Mouse (Mus musculus) c-Kit-positive CD71-positive TER-119-positive erythroid progenitor cells, embryonic 14.5 days (primary cell): Measurements from ENCODE around the gene Agap1.

Experiments used
- DNase-seq: peaks from one replicate; pipeline ENCODE4 v3.0.0-alpha.2; 2013; ENCODE audit warnings: low spot score

The Agap1 gene

GRCm38 (mm10) chr1:89849151-89849860 lies 394.7 kb downstream of the Agap1 start:
- no peak for DNase-seq

- no peak for DNase-seq
These were observed 395.2 kb downstream of the Agap1 start for GRCm38 (mm10) chr1:89849861-89850230.

- DNase-seq = no peak
These were observed 396.2 kb downstream of the Agap1 start for GRCm38 (mm10) chr1:89850681-89851414.

GRCm38 (mm10) chr1:89859182-89859581 lies 404.6 kb downstream of the Agap1 start:
- DNase-seq = no peak

- DNase-seq = no peak
These were observed 405.6 kb downstream of the Agap1 start for GRCm38 (mm10) chr1:89860017-89860730.

GRCm38 (mm10) chr1:89865787-89866186 lies 411.2 kb downstream of the Agap1 start:
- no peak for DNase-seq

DNA sequence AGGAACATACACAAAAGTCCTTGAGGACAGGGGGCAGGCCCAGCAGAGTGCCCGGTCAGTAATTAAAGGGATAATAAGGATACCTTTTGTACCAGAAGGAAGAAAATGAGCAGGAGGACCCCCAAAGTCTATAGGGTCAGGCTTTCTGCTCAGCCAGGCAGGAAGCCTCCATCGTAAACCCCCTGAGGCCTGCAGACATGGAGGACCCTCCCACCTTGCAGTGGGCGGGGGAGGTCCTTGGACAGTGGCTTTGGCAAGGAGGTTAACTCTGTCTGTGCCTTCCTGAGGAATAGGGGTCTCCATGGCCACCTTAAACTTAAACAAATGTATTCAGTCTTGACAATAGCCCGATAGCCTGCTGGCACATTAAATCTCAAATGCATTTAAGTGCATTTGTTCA lies 413.2 kb downstream of the Agap1 start:
- no peak for DNase-seq

GRCm38 (mm10) chr1:89870134-89870905 lies 415.7 kb downstream of the Agap1 start:
- no peak for DNase-seq

DNA sequence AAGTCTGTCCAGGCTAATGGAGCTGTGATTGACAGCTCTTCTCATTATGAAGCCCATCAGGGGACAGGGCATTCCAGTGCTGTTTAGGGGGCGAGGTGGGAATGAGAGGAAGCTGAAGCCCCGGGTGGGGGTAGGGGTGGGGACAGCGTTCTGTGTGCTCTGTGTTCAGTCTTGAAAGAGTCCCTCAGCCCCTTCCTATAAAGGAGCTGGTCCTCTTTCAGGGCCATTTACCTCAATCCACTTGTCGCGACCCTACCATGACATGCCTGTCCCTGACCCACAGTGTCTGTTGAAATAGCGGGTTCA lies 416.3 kb downstream of the Agap1 start:
- no peak for DNase-seq

- DNase-seq = no peak
These were observed 421.9 kb downstream of the Agap1 start for GRCm38 (mm10) chr1:89876346-89877072.

- no peak for DNase-seq
These were observed 423.9 kb downstream of the Agap1 start for GRCm38 (mm10) chr1:89878496-89878895.

GRCm38 (mm10) chr1:89880193-89880592 lies 425.6 kb downstream of the Agap1 start:
- no peak for DNase-seq

DNA sequence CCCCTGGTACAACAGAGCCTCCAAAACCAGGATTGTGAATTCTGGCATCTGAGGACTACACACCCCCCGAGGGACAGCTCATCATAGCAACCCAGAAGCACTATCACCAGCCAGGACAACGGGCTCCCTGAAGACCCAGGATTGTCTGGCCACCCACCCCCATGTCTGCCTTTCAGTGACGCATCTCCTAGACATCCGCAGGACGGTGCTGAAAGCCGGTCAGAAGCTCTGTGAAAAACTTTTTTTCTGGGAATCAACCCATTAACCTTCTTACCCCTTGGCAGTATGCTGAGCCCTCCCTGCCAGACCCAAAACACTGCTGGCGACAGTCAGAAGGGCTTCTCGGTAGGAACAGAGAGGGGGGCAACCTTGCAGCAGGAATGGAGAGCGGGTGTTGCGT lies 426.2 kb downstream of the Agap1 start:
- DNase-seq = no peak

DNA sequence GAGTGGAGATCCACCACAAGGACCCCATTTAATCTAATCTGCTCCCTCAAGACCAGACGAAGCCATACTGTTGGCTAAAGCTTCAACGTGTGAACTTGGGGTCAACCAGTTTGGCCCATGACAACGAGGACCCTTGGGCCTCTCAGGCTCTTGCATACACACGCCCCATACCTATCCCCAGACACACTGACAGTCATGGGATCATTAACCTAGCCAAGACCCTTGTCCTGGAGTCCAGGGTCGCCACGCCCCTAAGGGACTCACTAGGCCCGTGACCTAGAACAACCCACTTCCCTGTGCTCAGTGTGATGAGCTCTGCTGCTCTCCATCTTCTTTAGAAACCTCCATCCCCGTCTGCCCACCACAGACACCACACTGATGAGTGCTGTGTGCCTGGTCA lies 429.7 kb downstream of the Agap1 start:
- DNase-seq = no peak

GRCm38 (mm10) chr1:89885696-89886095 lies 431.1 kb downstream of the Agap1 start:
- no peak for DNase-seq

- no peak for DNase-seq
These were observed 436.8 kb downstream of the Agap1 start for GRCm38 (mm10) chr1:89891400-89891799.

- no peak for DNase-seq
These were observed 437.7 kb downstream of the Agap1 start for GRCm38 (mm10) chr1:89892281-89892680.

DNA sequence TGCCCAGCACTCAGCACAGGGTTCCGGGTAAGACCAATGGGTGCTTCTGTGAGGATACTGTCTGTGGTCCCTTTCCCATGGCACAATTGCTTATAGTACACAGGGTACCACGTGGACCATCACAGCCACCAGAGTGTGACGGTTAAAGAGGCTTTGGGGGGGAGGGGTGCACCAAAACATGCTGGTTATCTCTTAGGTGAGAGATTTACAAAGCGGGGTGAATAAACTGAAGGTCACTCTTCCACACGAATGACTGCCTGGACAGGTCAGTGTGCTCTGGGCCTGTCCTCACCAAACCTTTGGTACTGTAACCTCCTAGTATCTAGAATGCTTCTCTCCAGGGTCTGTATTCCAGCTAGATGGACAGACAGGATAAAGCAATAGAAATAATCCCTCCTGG lies 441.2 kb downstream of the Agap1 start:
- no peak for DNase-seq

- no peak for DNase-seq
These were observed 444.4 kb downstream of the Agap1 start for GRCm38 (mm10) chr1:89899036-89899435.

DNA sequence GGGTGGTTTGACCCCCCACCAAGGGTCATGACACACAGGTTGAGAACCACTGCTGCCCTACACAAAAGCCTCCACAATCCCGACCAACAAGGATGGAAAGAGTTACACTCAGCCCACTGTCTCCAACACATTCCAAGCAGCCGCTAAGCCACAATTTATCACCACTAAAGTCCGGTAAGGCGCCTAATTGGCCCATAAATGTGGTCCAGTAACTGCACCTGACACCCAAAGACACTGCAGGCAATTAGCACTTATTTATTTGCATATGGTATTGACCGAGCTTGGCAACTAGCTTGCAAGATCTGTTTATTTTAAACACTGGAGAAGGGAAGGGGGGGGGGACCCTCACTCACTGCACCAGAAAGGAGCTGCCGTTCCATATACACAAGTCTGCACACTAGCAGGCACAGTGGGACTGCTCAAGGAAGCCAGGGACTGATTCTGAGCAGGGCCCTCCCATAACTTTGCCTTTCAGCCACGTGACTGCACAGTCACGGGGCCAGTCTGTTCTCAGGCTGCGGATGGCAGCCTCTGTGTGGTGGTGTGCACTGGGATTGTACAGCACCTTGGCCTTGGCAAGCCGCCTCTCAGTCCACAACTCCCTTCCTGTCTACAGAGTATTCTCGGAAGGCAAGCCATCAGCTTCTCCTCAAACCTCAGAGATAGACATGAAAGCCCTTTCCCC lies 445.3 kb downstream of the Agap1 start:
- DNase-seq = no peak

DNA sequence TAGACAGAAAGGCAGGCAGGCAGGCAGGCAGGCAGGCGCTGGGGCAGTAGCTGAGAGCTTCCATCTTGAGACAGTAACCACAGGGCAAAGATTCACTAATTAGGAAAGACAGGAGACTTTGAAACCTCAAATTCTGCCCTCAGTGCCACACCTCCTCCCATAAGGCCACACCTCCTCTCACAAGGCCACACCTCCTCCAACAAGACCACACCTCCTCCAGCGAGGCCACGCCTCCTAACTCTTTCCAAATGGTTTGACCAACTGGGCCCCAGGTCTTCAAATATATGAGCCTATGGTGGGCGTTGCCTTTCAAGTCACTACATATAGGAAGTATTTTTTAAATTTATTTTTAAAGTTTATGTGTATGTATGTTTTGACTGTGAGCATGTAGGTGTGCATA lies 446.8 kb downstream of the Agap1 start:
- DNase-seq = no peak
